Mouse (Mus musculus) kidney, adult 2 months (tissue): Measurements from ENCODE around the gene Ciz1.

Experiments
- CTCF ChIP-seq: fragments of 200-500 bp; conservative IDR thresholded peaks from 2 replicates; pipeline ENCODE4 v1.5.1; 2011; ENCODE audit warnings: low read depth, mild to moderate bottlenecking, control low read depth, low read length, moderate library complexity, mixed read lengths; ENCODE audit not compliant: insufficient read depth, insufficient read length
- POLR2A ChIP-seq: fragments of 200-500 bp; IDR thresholded peaks from one replicate; pipeline ENCODE4 v1.6.1; 2011; ENCODE audit warnings: low read depth, low read length, control low read depth

DNA sequence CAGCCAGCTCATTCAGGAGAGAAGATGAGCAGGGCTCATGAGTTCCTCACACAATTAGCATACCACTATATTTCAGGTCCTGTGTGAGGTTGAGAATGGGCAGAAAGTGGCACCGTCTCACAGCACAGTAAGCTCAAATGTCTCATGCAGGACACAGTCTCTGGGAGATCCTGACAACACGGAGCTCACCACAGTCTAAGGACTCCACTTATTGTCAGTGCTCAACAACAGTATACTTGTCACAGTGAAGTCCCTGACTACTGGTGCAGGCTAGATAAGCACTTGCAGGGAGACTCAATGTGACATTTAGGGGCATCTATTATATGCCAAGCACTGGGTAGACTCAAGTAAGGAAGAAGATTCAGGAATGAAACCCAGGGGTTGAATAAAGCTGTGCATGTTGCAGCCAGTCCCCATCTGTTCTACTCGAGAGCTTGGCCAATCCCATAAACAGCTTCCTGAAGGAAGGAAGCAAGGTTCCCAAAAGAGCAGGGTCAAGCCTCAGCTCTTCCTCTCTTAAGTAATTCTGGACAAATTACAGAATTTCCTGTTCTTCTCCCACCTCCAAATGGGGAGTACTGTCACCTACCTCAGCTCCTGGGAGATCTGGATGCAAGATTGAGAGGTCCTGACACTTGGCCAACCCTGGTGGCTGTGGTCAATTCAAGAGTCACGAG, 77.2 kb downstream of the Ciz1 start:
- TF ChIP-seq POLR2A (no peak), CTCF (no peak)
